Comparison of ENCODE assay signal across 8 mouse cellular contexts in the genomic region with DNA sequence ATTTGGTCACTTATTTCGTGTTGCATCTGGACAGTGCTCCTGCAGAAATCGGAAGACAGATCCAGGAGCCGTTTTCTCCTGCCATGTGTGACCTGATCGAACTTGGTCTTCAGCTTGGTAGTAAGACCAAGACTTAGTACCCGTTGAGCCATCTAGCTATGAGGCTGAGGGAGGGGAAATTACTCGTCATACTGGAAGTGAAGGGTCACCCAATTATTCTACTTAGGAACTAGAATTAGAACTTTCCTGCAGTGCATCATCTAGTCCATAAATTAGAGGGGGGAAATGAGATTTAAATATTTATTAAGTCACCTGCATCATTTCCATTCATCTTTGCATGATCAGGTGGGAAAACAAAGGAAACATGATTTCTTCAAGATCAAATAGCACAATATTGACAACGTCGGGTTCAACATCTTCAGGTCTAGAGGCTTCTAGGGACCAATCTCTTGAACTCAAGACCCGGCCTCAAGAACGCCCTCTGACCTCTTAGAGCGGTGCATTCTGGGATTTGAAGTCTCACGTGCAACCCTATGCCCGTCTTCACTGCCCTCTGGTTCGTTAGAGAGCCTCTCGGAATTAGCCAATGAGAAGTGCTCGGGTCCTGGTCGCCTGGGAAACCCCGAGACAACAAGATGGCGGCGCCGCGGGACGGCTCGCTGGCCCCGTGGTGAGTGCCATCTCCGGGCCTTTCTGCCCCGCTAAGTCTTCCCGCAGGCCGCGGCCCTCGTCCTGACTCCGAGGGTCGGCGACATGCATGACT. TPM values are rescaled to one million over a fixed set of nuclear protein-coding genes. Genes with fewer than 3 reads are reported as not detected.
DNase-seq lines count a peak whose midpoint lies in the region; ATAC-seq lines count a peak whose summit lies in the region.

A gene (plus strand): TSS at position 592 of the 763 bp plus-strand sequence.

- no peaks in the 10 kb centered on the region for H3K36me3 ChIP-seq in heart, embryonic 14.5 days (ENCODE audit: control insufficient read depth, insufficient read depth, low read length)
- H3K36me3 ChIP-seq in liver, embryonic 13.5 days = no peaks in the 10 kb centered on the region
- no peaks in the 10 kb centered on the region for H3K36me3 ChIP-seq in stomach, embryonic 16.5 days (ENCODE audit: control insufficient read depth, insufficient read depth, low read length)

- H3K4me2 ChIP-seq in heart, embryonic 14.5 days (ENCODE audit: low read length) = peak within 1 kb of the TSS; percentile 59
- H3K4me2 ChIP-seq in liver, embryonic 13.5 days = peak within 1 kb of the TSS; percentile 81
- peak within 1 kb of the TSS; percentile 58 for H3K4me2 ChIP-seq in stomach, embryonic 16.5 days (ENCODE audit: low read depth, low read length)

- peak; percentile 84 for ATAC-seq in CD4-positive, CD25-positive, alpha-beta regulatory T cell, adult 4 months
- ATAC-seq in heart, embryonic 14.5 days (ENCODE audit: insufficient number of reproducible peaks, insufficient read depth, low FRiP score, low read depth) = peak; percentile 92
- peak; percentile 92 for ATAC-seq in liver, embryonic 13.5 days (ENCODE audit: low read depth)
- peak; percentile 93 for ATAC-seq in stomach, embryonic 16.5 days (ENCODE audit: insufficient read depth, low FRiP score)

- H3K4me1 ChIP-seq in heart, embryonic 14.5 days (ENCODE audit: control insufficient read depth in 2 of 2, insufficient read depth in 2 of 2, low read length in 2 of 2) = peaks cover 0 to 3% of the 10 kb centered on the region in 2 experiments; a peak in 2 of 4 replicates
- peaks cover 35% of the 10 kb centered on the region for H3K4me1 ChIP-seq in liver, embryonic 13.5 days (replicated peaks)
- H3K4me1 ChIP-seq in stomach, embryonic 16.5 days (ENCODE audit: control insufficient read depth, insufficient read depth, low read length) = peaks cover 4% of the 10 kb centered on the region; the same call in 1 of the 2 replicates

- peak within 1 kb of the TSS; percentile 59 to 64 for H3K4me3 ChIP-seq in heart, embryonic 14.5 days (ENCODE audit: control insufficient read depth in 1 of 2, insufficient read depth in 1 of 2, low read depth in 1 of 2, low read length in 2 of 2)
- H3K4me3 ChIP-seq in liver, embryonic 13.5 days (replicated peaks) = peak within 1 kb of the TSS; percentile 77
- peak within 1 kb of the TSS; percentile 73 for H3K4me3 ChIP-seq in stomach, embryonic 16.5 days (replicated peaks; ENCODE audit: low read length)

- DNase-seq in c-Kit-negative CD71-positive TER-119-positive erythroid progenitor cells, embryonic 14.5 days (ENCODE audit: low read depth, low spot score) = peak; percentile 73
- DNase-seq in fibroblast of lung, adult 2 months (ENCODE audit: low read depth) = peak; percentile 76
- DNase-seq in kidney, postnatal 14 days = peak; percentile 92
- DNase-seq in liver, embryonic 13.5 days = peak; percentile 82
- DNase-seq in neural tube, embryonic 10.5 days (ENCODE audit: extremely low spot score, low spot score) = peak; percentile 88

- H3K9ac ChIP-seq in heart, embryonic 14.5 days (ENCODE audit: low read length) = peak within 1 kb of the TSS; percentile 42
- H3K9ac ChIP-seq in liver, embryonic 13.5 days = peak within 1 kb of the TSS; percentile 72
- H3K9ac ChIP-seq in stomach, embryonic 16.5 days (ENCODE audit: low read length) = peak within 1 kb of the TSS; percentile 72

- 17% methylated on average over 34 of the region's 34 CpGs for WGBS in heart, embryonic 14.5 days
- WGBS in liver, embryonic 13.5 days (ENCODE audit: insufficient replicate concordance) = 13% methylated on average over 34 of the region's 34 CpGs
- 17% methylated on average over 34 of the region's 34 CpGs for WGBS in stomach, embryonic 16.5 days

- no peaks in the 10 kb centered on the region for H3K9me3 ChIP-seq in heart, embryonic 14.5 days (ENCODE audit: control insufficient read depth, low read length)
- H3K9me3 ChIP-seq in liver, embryonic 13.5 days (replicated peaks) = no peaks in the 10 kb centered on the region
- no peaks in the 10 kb centered on the region for H3K9me3 ChIP-seq in stomach, embryonic 16.5 days (replicated peaks; ENCODE audit: control insufficient read depth, low read length)

- H3K27ac ChIP-seq in heart, embryonic 14.5 days (replicated peaks in 1 of 2; ENCODE audit: control insufficient read depth in 1 of 2, insufficient read depth in 1 of 2, low read depth in 2 of 2, low read length in 2 of 2) = no peak within 1 kb of the TSS
- peak within 1 kb of the TSS; percentile 48 for H3K27ac ChIP-seq in liver, embryonic 13.5 days
- H3K27ac ChIP-seq in stomach, embryonic 16.5 days (ENCODE audit: low read length) = no peak within 1 kb of the TSS

- no peaks in the 10 kb centered on the region for H3K27me3 ChIP-seq in heart, embryonic 14.5 days (ENCODE audit: control insufficient read depth, insufficient read depth, low read length)
- no peaks in the 10 kb centered on the region for H3K27me3 ChIP-seq in liver, embryonic 13.5 days
- H3K27me3 ChIP-seq in stomach, embryonic 16.5 days (ENCODE audit: control insufficient read depth, insufficient read depth, low read length) = no peaks in the 10 kb centered on the region

RNA-seq across cellular contexts. Expression of the gene that starts here (rescaled TPM):
- 10 to 100 TPM; 31.2 to 54.2 TPM for polyA plus RNA-seq in CD4-positive, CD25-positive, alpha-beta regulatory T cell, adult 4 months (2017; shearing (Covaris generic))
- polyA plus RNA-seq in heart, embryonic 14.5 days (2014; fragmentation: Nextera tagmentation; extraction: Ambion mirVana) = 1.1 and 2.9 TPM in 2 replicates
- polyA plus RNA-seq in liver, embryonic 13.5 days (2015; fragmentation: Nextera tagmentation; extraction: Ambion mirVana) = 1.7 and 2.3 TPM in 2 replicates
- polyA plus RNA-seq in stomach, embryonic 16.5 days (2015; fragmentation: Nextera tagmentation; extraction: Ambion mirVana) = 6.4 and 7.0 TPM in 2 replicates
